Mouse (Mus musculus) lung, embryonic 14.5 days (tissue): Measurements from ENCODE around the gene Gm37240. TPM values are rescaled to one million over a fixed set of nuclear protein-coding genes. Genes with fewer than 3 reads are reported as not detected.

Experiments
- ATAC-seq: fragments of 200-750 bp; cut with Nextera tagmentation; 2 replicates; pipeline ENCODE4 v1.8.0; 2017; ENCODE audit warnings: mild to moderate bottlenecking, moderate TSS enrichment, moderate library complexity; ENCODE audit not compliant: insufficient read depth
- DNase-seq: peaks from one replicate; pipeline ENCODE4 v3.0.0-alpha.2; 2015
- H3K27ac ChIP-seq: fragments of 300-500 bp; sonication (generic); 2 replicates; pipeline ENCODE4 v1.5.1; 2014; ENCODE audit warnings: low read depth, mild to moderate bottlenecking, moderate library complexity
- H3K27me3 ChIP-seq: fragments of 300-500 bp; sonication (generic); 2 replicates; pipeline ENCODE4 v1.6.1; 2014; ENCODE audit warnings: low read length, control low read depth; ENCODE audit not compliant: insufficient read depth
- H3K36me3 ChIP-seq: fragments of 300-500 bp; sonication (generic); 2 replicates; pipeline ENCODE4 v1.6.1; 2014; ENCODE audit warnings: control low read depth; ENCODE audit not compliant: insufficient read depth
- H3K4me1 ChIP-seq: fragments of 300-500 bp; sonication (generic); 2 replicates; pipeline ENCODE4 v1.6.1; 2014; ENCODE audit warnings: antibody characterized with exemption, control low read depth; ENCODE audit not compliant: insufficient read depth
- H3K4me2 ChIP-seq: fragments of 300-500 bp; sonication (generic); 2 replicates; pipeline ENCODE4 v1.6.1; 2014; ENCODE audit warnings: mild to moderate bottlenecking
- H3K4me3 ChIP-seq: fragments of 300-500 bp; sonication (generic); 2 replicates; pipeline ENCODE4 v1.5.1; 2014; ENCODE audit warnings: low read depth, low read length
- H3K9ac ChIP-seq: fragments of 300-500 bp; sonication (generic); 2 replicates; pipeline ENCODE4 v1.6.1; 2014
- H3K9me3 ChIP-seq: fragments of 300-500 bp; sonication (generic); 2 replicates; pipeline ENCODE4 v1.6.1; 2016; ENCODE audit warnings: low read depth, low read length, control low read depth
- CTCF ChIP-seq: IDR thresholded peaks from 2 replicates; pipeline ENCODE4 v1.5.1; 2016; ENCODE audit warnings: antibody characterized with exemption, low read depth
- WGBS: fragments of 180-500 bp; shearing (Covaris S2); extraction: QIAGEN DNeasy Blood & Tissue Kit; methylation state at CpG from one replicate; pipeline ENCODE4 v1.1.7; 2014; 5-methylcytosine and 5-hydroxymethylcytosine counted together
- polyA plus RNA-seq: library from polyadenylated mRNA; unstranded; fragments of >200 nt; fragmentation: Nextera tagmentation; extraction: Ambion mirVana; gene quantifications from 2 replicates; pipeline ENCODE4 v1.2.1, GENCODE M21; 2014

Gene Gm37240
- polyA plus RNA-seq, 1 experiment from 2014 or later = 4.5 TPM

GRCm38 (mm10) chr3:85110762-85111161 lies 776.6 kb downstream of the Gm37240 start:
- no peak overlapping the region for H3K9ac ChIP-seq
- H3K27me3 ChIP-seq = no peaks in the 10 kb centered on the region
- H3K36me3 ChIP-seq = no peaks in the 10 kb centered on the region
- no peaks in the 10 kb centered on the region for H3K4me1 ChIP-seq
- H3K27ac ChIP-seq = no peak overlapping the region
- 73% methylated on average over 4 of the region's 4 CpGs for WGBS
- no peaks in the 10 kb centered on the region for H3K9me3 ChIP-seq
- DNase-seq (no peak), ATAC-seq (no peak)
- no peak for TF ChIP-seq CTCF
- H3K4me3 ChIP-seq = no peak overlapping the region
- no peak overlapping the region for H3K4me2 ChIP-seq

GRCm38 (mm10) chr3:85109221-85109620 lies 778.1 kb downstream of the Gm37240 start:
- Histone ChIP-seq H3K9me3 (no peaks in the 10 kb centered on the region), H3K27me3 (no peaks in the 10 kb centered on the region), H3K4me2 (no peak overlapping the region), H3K9ac (no peak overlapping the region), H3K27ac (no peak overlapping the region), H3K4me3 (no peak overlapping the region), H3K36me3 (no peaks in the 10 kb centered on the region), H3K4me1 (no peaks in the 10 kb centered on the region)
- 54% methylated on average over 2 of the region's 2 CpGs for WGBS
- no peak for ATAC-seq
- no peak for TF ChIP-seq CTCF
- no peak for DNase-seq

GRCm38 (mm10) chr3:85108396-85108795 lies 778.9 kb downstream of the Gm37240 start:
- no peak for TF ChIP-seq CTCF
- H3K9ac ChIP-seq = no peak overlapping the region
- H3K36me3 ChIP-seq = no peaks in the 10 kb centered on the region
- 76% methylated on average over 3 of the region's 3 CpGs for WGBS
- no peak for ATAC-seq
- H3K27me3 ChIP-seq = no peaks in the 10 kb centered on the region
- DNase-seq = no peak
- no peaks in the 10 kb centered on the region for H3K9me3 ChIP-seq
- no peak overlapping the region for H3K27ac ChIP-seq
- no peak overlapping the region for H3K4me2 ChIP-seq
- no peak overlapping the region for H3K4me3 ChIP-seq
- H3K4me1 ChIP-seq = no peaks in the 10 kb centered on the region

- TF ChIP-seq CTCF = no peak
- Histone ChIP-seq H3K27me3 (no peaks in the 10 kb centered on the region), H3K4me2 (no peak overlapping the region), H3K36me3 (no peaks in the 10 kb centered on the region), H3K4me3 (no peak overlapping the region), H3K9me3 (no peaks in the 10 kb centered on the region), H3K27ac (no peak overlapping the region), H3K4me1 (no peaks in the 10 kb centered on the region), H3K9ac (no peak overlapping the region)
- DNase-seq (peak; percentile 37), ATAC-seq (0 out of 2 replicates have a peak, but pooled peaks have one; percentile 14)
- 34% methylated on average over 11 of the region's 11 CpGs for WGBS
Observed at GRCm38 (mm10) chr3:85106956-85107355, 780.4 kb downstream of the Gm37240 start.

GRCm38 (mm10) chr3:85104301-85104700 lies 783.0 kb downstream of the Gm37240 start:
- Histone ChIP-seq H3K36me3 (no peaks in the 10 kb centered on the region), H3K4me3 (no peak overlapping the region), H3K9me3 (no peaks in the 10 kb centered on the region), H3K27me3 (no peaks in the 10 kb centered on the region), H3K9ac (no peak overlapping the region), H3K27ac (no peak overlapping the region), H3K4me2 (no peak overlapping the region), H3K4me1 (no peaks in the 10 kb centered on the region)
- no peak for ATAC-seq
- no peak for TF ChIP-seq CTCF
- no peak for DNase-seq
- 34% methylated on average over 5 of the region's 5 CpGs for WGBS

- no peak for TF ChIP-seq CTCF
Observed at GRCm38 (mm10) chr3:85080882-85081558, 806.3 kb downstream of the Gm37240 start.

GRCm38 (mm10) chr3:85064113-85064512 lies 823.2 kb downstream of the Gm37240 start:
- ATAC-seq = no peak
- H3K27ac ChIP-seq = no peak overlapping the region
- H3K9ac ChIP-seq = no peak overlapping the region
- H3K9me3 ChIP-seq = no peaks in the 10 kb centered on the region
- H3K4me3 ChIP-seq = no peak overlapping the region
- no peaks in the 10 kb centered on the region for H3K27me3 ChIP-seq
- H3K4me2 ChIP-seq = no peak overlapping the region
- DNase-seq = no peak
- no peak for TF ChIP-seq CTCF
- WGBS = 55% methylated on average over 7 of the region's 7 CpGs
- H3K4me1 ChIP-seq = no peaks in the 10 kb centered on the region
- no peaks in the 10 kb centered on the region for H3K36me3 ChIP-seq

More at GRCm38 (mm10) chr3:85080882-85081558, 806.3 kb downstream of the Gm37240 start:
- Histone ChIP-seq H3K27me3 (no peaks in the 10 kb centered on the region), H3K9me3 (no peaks in the 10 kb centered on the region), H3K36me3 (no peaks in the 10 kb centered on the region), H3K27ac (no peak overlapping the region), H3K4me1 (no peaks in the 10 kb centered on the region), H3K9ac (no peak overlapping the region), H3K4me3 (no peak overlapping the region), H3K4me2 (no peak overlapping the region)
- DNase-seq (no peak), ATAC-seq (no peak)
- 75% methylated on average over 21 of the region's 21 CpGs for WGBS
